Mouse (Mus musculus): ENCODE measurements around the gene Exosc10.

Exosc10 gene

GRCm38 (mm10) chr4:148558297-148559000, at the start of gene Exosc10:
Exosc10 (plus strand) TSS chr4:148558429.
- peak; percentile 85 for DNase-seq (ENCODE audit: low read depth, low spot score)

- DNase-seq (ENCODE audit: low read depth, low spot score): no peak
Measured at GRCm38 (mm10) chr4:148509450-148510084, 48.7 kb upstream of the Exosc10 start.

GRCm38 (mm10) chr4:148510691-148511090, 47.5 kb upstream of the Exosc10 start:
- DNase-seq (ENCODE audit: low read depth, low spot score): no peak

GRCm38 (mm10) chr4:148511334-148511733, 46.9 kb upstream of the Exosc10 start:
- DNase-seq (ENCODE audit: low read depth, low spot score): no peak

GRCm38 (mm10) chr4:148513021-148513559, 45.1 kb upstream of the Exosc10 start:
- no peak for DNase-seq (ENCODE audit: low read depth, low spot score)

- DNase-seq (ENCODE audit: low read depth, low spot score): no peak
Measured at GRCm38 (mm10) chr4:148515313-148515712, 42.9 kb upstream of the Exosc10 start.

GRCm38 (mm10) chr4:148517809-148518208, 40.4 kb upstream of the Exosc10 start:
- DNase-seq (ENCODE audit: low read depth, low spot score): no peak

- no peak for DNase-seq (ENCODE audit: low read depth, low spot score)
Measured at GRCm38 (mm10) chr4:148518235-148518795, 39.9 kb upstream of the Exosc10 start.

GRCm38 (mm10) chr4:148523538-148523937, 34.7 kb upstream of the Exosc10 start:
- no peak for DNase-seq (ENCODE audit: low read depth, low spot score)

GRCm38 (mm10) chr4:148527158-148527910, 30.9 kb upstream of the Exosc10 start:
- no peak for DNase-seq (ENCODE audit: low read depth, low spot score)

- no peak for DNase-seq (ENCODE audit: low read depth, low spot score)
Measured at GRCm38 (mm10) chr4:148530351-148530750, 27.9 kb upstream of the Exosc10 start.

- DNase-seq (ENCODE audit: low read depth, low spot score): no peak
Measured at GRCm38 (mm10) chr4:148530778-148531177, 27.5 kb upstream of the Exosc10 start.

GRCm38 (mm10) chr4:148531341-148531740, 26.9 kb upstream of the Exosc10 start:
- no peak for DNase-seq (ENCODE audit: low read depth, low spot score)

GRCm38 (mm10) chr4:148532516-148532915, 25.7 kb upstream of the Exosc10 start:
- no peak for DNase-seq (ENCODE audit: low read depth, low spot score)

GRCm38 (mm10) chr4:148533613-148534328, 24.5 kb upstream of the Exosc10 start:
- DNase-seq (ENCODE audit: low read depth, low spot score): no peak

- DNase-seq (ENCODE audit: low read depth, low spot score): no peak
Measured at GRCm38 (mm10) chr4:148535876-148536275, 22.4 kb upstream of the Exosc10 start.

GRCm38 (mm10) chr4:148549106-148549505, 9.1 kb upstream of the Exosc10 start:
- DNase-seq (ENCODE audit: low read depth, low spot score): no peak

- no peak for DNase-seq (ENCODE audit: low read depth, low spot score)
Measured at GRCm38 (mm10) chr4:148557766-148558165, 463 bp upstream of the Exosc10 start.

GRCm38 (mm10) chr4:148562676-148563075, 4.4 kb downstream of the Exosc10 start:
- no peak for DNase-seq (ENCODE audit: low read depth, low spot score)

- no peak for DNase-seq (ENCODE audit: low read depth, low spot score)
Measured at GRCm38 (mm10) chr4:148563595-148563994, 5.4 kb downstream of the Exosc10 start.

- DNase-seq (ENCODE audit: low read depth, low spot score): no peak
Measured at GRCm38 (mm10) chr4:148570138-148570537, 11.9 kb downstream of the Exosc10 start.
